Mouse (Mus musculus) right cerebral cortex, postnatal 36 days (tissue): ENCODE data around the gene Ivns1abp.
"Not testable (repeated sequence)": the region's sequence is repeated elsewhere in the genome, so short reads cannot be mapped to it uniquely, and the experiment has no call there.

Experiments
- DNase-seq, 2 experiments: peaks; one replicate each; pipeline ENCODE4 v3.0.0; 2022; ENCODE audit warnings: low spot score in 2 of 2, mixed read lengths in 1 of 2

The Ivns1abp gene

GRCm38 (mm10) chr1:151344283-151345108 lies at the start of gene Ivns1abp:
Ivns1abp (plus strand) TSS chr1:151344477.
- peak; percentile 97 to 98 for DNase-seq

GRCm38 (mm10) chr1:151295486-151295885 lies 48.8 kb upstream of the Ivns1abp start:
- no peak for DNase-seq

GRCm38 (mm10) chr1:151296621-151297020 lies 47.7 kb upstream of the Ivns1abp start:
- DNase-seq, result no peak

GRCm38 (mm10) chr1:151297025-151297424 lies 47.3 kb upstream of the Ivns1abp start:
- DNase-seq, result no peak

GRCm38 (mm10) chr1:151297596-151297995 lies 46.7 kb upstream of the Ivns1abp start:
- no peak for DNase-seq

- DNase-seq, result no peak
These were observed 42.8 kb upstream of the Ivns1abp start for GRCm38 (mm10) chr1:151301456-151301855.

GRCm38 (mm10) chr1:151301904-151302303 lies 42.4 kb upstream of the Ivns1abp start:
- peak; percentile 8 to 17 for DNase-seq

- DNase-seq, result no peak
These were observed 41.0 kb upstream of the Ivns1abp start for GRCm38 (mm10) chr1:151303265-151303664.

- not testable (repeated sequence) for DNase-seq
These were observed 39.3 kb upstream of the Ivns1abp start for GRCm38 (mm10) chr1:151305001-151305400.

- DNase-seq, result no peak
These were observed 37.2 kb upstream of the Ivns1abp start for GRCm38 (mm10) chr1:151307059-151307458.

- no peak for DNase-seq
These were observed 36.5 kb upstream of the Ivns1abp start for GRCm38 (mm10) chr1:151307821-151308220.

GRCm38 (mm10) chr1:151308508-151308907 lies 35.8 kb upstream of the Ivns1abp start:
- DNase-seq, result no peak

- DNase-seq, result no peak
These were observed 33.8 kb upstream of the Ivns1abp start for GRCm38 (mm10) chr1:151310511-151310910.

GRCm38 (mm10) chr1:151311379-151311778 lies 32.9 kb upstream of the Ivns1abp start:
- no peak for DNase-seq

GRCm38 (mm10) chr1:151319267-151319666 lies 25.0 kb upstream of the Ivns1abp start:
- no peak for DNase-seq

- no peak for DNase-seq
These were observed 23.9 kb upstream of the Ivns1abp start for GRCm38 (mm10) chr1:151320408-151320807.

GRCm38 (mm10) chr1:151325328-151325727 lies 18.9 kb upstream of the Ivns1abp start:
- DNase-seq, result no peak

- DNase-seq, result no peak
These were observed 15.8 kb upstream of the Ivns1abp start for GRCm38 (mm10) chr1:151328341-151329097.

- DNase-seq, result no peak
These were observed 14.7 kb upstream of the Ivns1abp start for GRCm38 (mm10) chr1:151329601-151330000.

- no peak for DNase-seq
These were observed 11.5 kb upstream of the Ivns1abp start for GRCm38 (mm10) chr1:151332819-151333218.

- no peak for DNase-seq
These were observed 6.0 kb upstream of the Ivns1abp start for GRCm38 (mm10) chr1:151338234-151338633.

- DNase-seq, result no peak
These were observed 5.3 kb upstream of the Ivns1abp start for GRCm38 (mm10) chr1:151338941-151339340.
